Mouse (Mus musculus) forebrain, postnatal 0 days (tissue): Measurements from ENCODE around the gene Smpd3. TPM values are rescaled to one million over a fixed set of nuclear protein-coding genes. Genes with fewer than 3 reads are reported as not detected.
"Not testable (repeated sequence)": the region's sequence is repeated elsewhere in the genome, so short reads cannot be mapped to it uniquely, and the experiment has no call there.

Source experiments
- ATAC-seq: fragments of 200-750 bp; cut with Nextera tagmentation; 2 replicates; pipeline ENCODE4 v1.8.0; 2017; ENCODE audit warnings: mild to moderate bottlenecking, moderate library complexity
- DNase-seq: peaks from one replicate; pipeline ENCODE4 v3.0.0-alpha.2; 2015
- H3K27ac ChIP-seq: fragments of 300-500 bp; sonication (generic); 2 replicates; pipeline ENCODE4 v1.5.1; 2014; ENCODE audit warnings: low read depth, mild to moderate bottlenecking, antibody characterized with exemption, low read length, moderate library complexity, mixed read lengths
- H3K27me3 ChIP-seq: fragments of 300-500 bp; sonication (generic); 2 replicates; pipeline ENCODE4 v1.6.1; 2014; ENCODE audit warnings: mild to moderate bottlenecking, low read length, mixed read lengths; ENCODE audit not compliant: insufficient read depth
- H3K36me3 ChIP-seq: fragments of 300-500 bp; sonication (generic); 2 replicates; pipeline ENCODE4 v1.6.1; 2014; ENCODE audit warnings: mild to moderate bottlenecking, moderate library complexity; ENCODE audit not compliant: insufficient read depth
- H3K4me1 ChIP-seq: fragments of 300-500 bp; sonication (generic); 2 replicates; pipeline ENCODE4 v1.6.1; 2014; ENCODE audit warnings: antibody characterized with exemption; ENCODE audit not compliant: insufficient read depth
- H3K4me2 ChIP-seq: fragments of 300-500 bp; sonication (generic); 2 replicates; pipeline ENCODE4 v1.6.1; 2014; ENCODE audit warnings: low read depth, mild to moderate bottlenecking, moderate library complexity
- H3K4me3 ChIP-seq: fragments of 300-500 bp; sonication (generic); 2 replicates; pipeline ENCODE4 v1.5.1; 2014; ENCODE audit warnings: low read depth, low read length, mixed read lengths
- H3K9ac ChIP-seq: fragments of 300-500 bp; sonication (generic); 2 replicates; pipeline ENCODE4 v1.6.1; 2014; ENCODE audit warnings: mild to moderate bottlenecking
- H3K9me3 ChIP-seq: fragments of 300-500 bp; sonication (generic); 2 replicates; pipeline ENCODE4 v1.6.1; 2016; ENCODE audit warnings: low read length
- CTCF ChIP-seq: sonication (generic); IDR thresholded peaks from 2 replicates; pipeline ENCODE4 v1.5.1; 2016; ENCODE audit warnings: antibody characterized with exemption, control low read depth, low read depth
- WGBS: fragments of 180-500 bp; shearing (Covaris S2); extraction: QIAGEN DNeasy Blood & Tissue Kit; methylation state at CpG from one replicate; pipeline ENCODE4 v1.1.7; 2014; 5-methylcytosine and 5-hydroxymethylcytosine counted together
- polyA plus RNA-seq: library from polyadenylated mRNA; unstranded; fragments of >200 nt; fragmentation: Nextera tagmentation; extraction: Ambion mirVana; gene quantifications from 2 replicates; pipeline ENCODE4 v1.2.1, GENCODE M21; 2015
- total RNA-seq: library from RNA; depleted of rRNA; stranded (reverse); fragments of >200 nt; gene quantifications from 2 replicates; pipeline ENCODE4 v1.2.3, GENCODE M21; 2014

Gene Smpd3
- total and polyA plus RNA-seq, 2 experiments from 2014 or later = 84.8 to 114 TPM

DNA sequence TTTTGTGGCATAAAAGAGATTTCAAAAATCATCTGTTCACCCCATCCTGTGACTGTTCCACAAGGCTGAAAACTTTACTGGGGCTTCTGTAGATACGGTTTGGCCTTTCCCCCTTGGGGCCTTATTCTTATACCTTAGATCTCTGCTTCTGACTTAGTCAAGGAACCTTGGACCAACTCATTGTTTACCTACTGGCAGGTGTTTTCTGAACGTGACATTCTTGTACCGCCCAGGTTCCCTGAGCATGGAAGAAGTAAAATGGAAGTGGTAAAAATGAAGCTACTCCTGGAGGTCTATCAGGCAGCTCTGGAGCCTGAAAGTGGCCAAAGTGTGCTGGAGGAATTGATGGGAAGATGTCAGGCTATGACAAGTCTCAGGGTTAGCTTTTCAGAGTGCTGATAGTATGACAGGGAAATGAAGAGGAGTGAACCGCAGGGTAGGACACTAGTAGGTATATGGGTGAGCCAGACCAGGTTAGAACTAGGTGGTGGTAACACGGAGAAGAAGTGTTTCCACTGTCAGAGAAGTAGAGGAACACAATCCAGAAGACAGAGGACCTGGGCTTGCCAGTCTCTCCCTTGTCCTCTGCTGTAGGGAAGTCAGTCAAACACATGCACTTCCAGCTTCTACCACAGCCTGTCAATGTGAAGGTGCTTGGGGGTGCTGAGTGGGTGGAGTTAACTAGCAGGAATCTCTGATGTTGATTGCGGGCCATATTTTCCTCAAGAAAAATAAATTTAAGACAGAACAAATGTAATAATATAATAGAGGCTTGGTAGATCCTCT, 22.2 kb downstream of the Smpd3 start:
- ATAC-seq (no peak), DNase-seq (no peak)
- Histone ChIP-seq H3K4me1 (0 out of 2 replicates have a peak, but pooled peaks cover 1% of the 10 kb centered on the region), H3K9me3 (no peaks in the 10 kb centered on the region), H3K4me3 (no peak overlapping the region), H3K9ac (no peak overlapping the region), H3K27ac (no peak overlapping the region), H3K4me2 (no peak overlapping the region), H3K36me3 (no peaks in the 10 kb centered on the region), H3K27me3 (no peaks in the 10 kb centered on the region)
- no peak for TF ChIP-seq CTCF
- WGBS = 90% methylated on average over 6 of the region's 6 CpGs

DNA sequence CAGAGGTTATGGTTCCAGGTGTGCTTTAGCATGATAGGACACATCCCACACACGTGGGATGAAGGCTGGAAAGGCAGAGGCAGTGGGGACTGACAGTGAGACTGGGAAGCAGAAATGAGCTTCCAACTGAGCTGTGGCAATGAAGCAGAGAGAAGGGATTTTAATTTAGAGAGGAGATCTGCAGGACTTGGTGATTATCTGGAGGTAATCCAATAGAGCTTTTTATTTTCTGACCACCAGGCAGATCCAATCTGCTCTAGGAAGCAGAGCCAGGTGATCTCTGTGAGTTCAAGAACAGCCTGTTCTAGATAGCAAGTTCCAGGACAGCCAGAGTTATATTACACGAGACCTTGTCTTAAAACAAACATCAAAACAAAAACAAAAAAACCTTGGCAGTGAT, 24.0 kb downstream of the Smpd3 start:
- H3K27ac ChIP-seq = no peak overlapping the region
- no peak for ATAC-seq
- 51% methylated on average over 2 of the region's 2 CpGs for WGBS

GRCm38 (mm10) chr8:106313120-106313737, 24.6 kb downstream of the Smpd3 start:
- H3K9me3 ChIP-seq = no peaks in the 10 kb centered on the region
- TF ChIP-seq CTCF = no peak
- H3K36me3 ChIP-seq = peaks cover 3% of the 10 kb centered on the region; the same call in 1 of the 2 replicates
- H3K4me3 ChIP-seq = no peak overlapping the region
- DNase-seq (no peak), ATAC-seq (no peak)
- no peaks in the 10 kb centered on the region for H3K27me3 ChIP-seq
- H3K4me1 ChIP-seq = no peaks in the 10 kb centered on the region
- no peak overlapping the region for H3K9ac ChIP-seq
- 87% methylated on average over 6 of the region's 6 CpGs for WGBS
- no peak overlapping the region for H3K27ac ChIP-seq
- H3K4me2 ChIP-seq = no peak overlapping the region

More for the DNA sequence above, 24.0 kb downstream of the Smpd3 start:
- Histone ChIP-seq H3K36me3 (no peaks in the 10 kb centered on the region), H3K27me3 (no peaks in the 10 kb centered on the region), H3K4me2 (no peak overlapping the region), H3K4me3 (no peak overlapping the region), H3K4me1 (no peaks in the 10 kb centered on the region), H3K9ac (no peak overlapping the region), H3K9me3 (no peaks in the 10 kb centered on the region)
- no peak for DNase-seq
- no peak for TF ChIP-seq CTCF

- Histone ChIP-seq H3K36me3 (peaks cover 3% of the 10 kb centered on the region; the same call in 1 of the 2 replicates), H3K9me3 (no peaks in the 10 kb centered on the region), H3K4me2 (no peak overlapping the region), H3K9ac (no peak overlapping the region), H3K27me3 (no peaks in the 10 kb centered on the region), H3K27ac (no peak overlapping the region), H3K4me3 (no peak overlapping the region), H3K4me1 (no peaks in the 10 kb centered on the region)
- ATAC-seq (no peak), DNase-seq (no peak)
- 96% methylated on average over 1 of the region's 1 CpGs for WGBS
- 0 out of 2 replicates have a peak, but pooled peaks have one; percentile 5 for TF ChIP-seq CTCF
Measured at GRCm38 (mm10) chr8:106311967-106312366, 25.8 kb downstream of the Smpd3 start.

DNA sequence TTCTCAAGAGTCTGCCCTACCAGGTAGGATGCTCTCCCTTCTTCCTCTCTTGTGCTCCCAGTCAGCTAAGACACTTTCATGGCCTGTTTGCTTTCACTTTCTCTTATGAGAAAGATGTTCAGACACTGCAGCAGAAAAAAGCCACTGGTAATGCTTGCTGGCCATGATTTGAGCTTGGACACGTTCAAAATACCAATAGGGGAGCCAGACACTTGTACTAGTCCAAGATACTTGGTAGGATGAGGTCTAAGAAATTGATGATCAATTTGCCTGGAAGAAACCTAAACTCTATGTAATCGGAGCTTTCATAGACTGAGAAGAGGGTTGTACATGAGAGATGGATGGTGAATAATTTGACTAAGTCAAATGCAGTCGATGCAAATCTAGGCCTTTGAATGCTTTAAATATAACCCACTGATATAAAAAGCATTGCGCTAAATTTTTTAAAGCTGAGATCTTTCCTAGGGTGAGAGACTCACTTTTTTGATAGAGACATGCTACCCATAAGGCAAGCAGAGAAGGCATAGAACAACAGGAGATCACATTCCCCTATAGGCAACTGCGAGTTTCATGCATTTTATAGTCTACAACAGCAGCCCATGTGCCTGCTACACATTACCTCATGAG, 27.6 kb downstream of the Smpd3 start:
- Histone ChIP-seq H3K27me3 (no peaks in the 10 kb centered on the region), H3K4me2 (no peak overlapping the region), H3K36me3 (peaks cover 3% of the 10 kb centered on the region; the same call in 1 of the 2 replicates), H3K9me3 (no peaks in the 10 kb centered on the region), H3K4me1 (no peaks in the 10 kb centered on the region), H3K27ac (no peak overlapping the region; the same call in 1 of the 2 replicates), H3K4me3 (no peak overlapping the region), H3K9ac (no peak overlapping the region)
- TF ChIP-seq CTCF = no peak
- WGBS = 87% methylated on average over 5 of the region's 5 CpGs
- no peak for ATAC-seq
- no peak for DNase-seq

GRCm38 (mm10) chr8:106308082-106308786, 29.6 kb downstream of the Smpd3 start:
- not testable (repeated sequence) for DNase-seq, H3K9me3 ChIP-seq, H3K27me3 ChIP-seq, H3K4me1 ChIP-seq, H3K36me3 ChIP-seq, H3K4me3 ChIP-seq, H3K27ac ChIP-seq, H3K9ac ChIP-seq, ATAC-seq, H3K4me2 ChIP-seq
- WGBS = 82% methylated on average over 6 of the region's 6 CpGs
